7 mouse cellular contexts compared by ENCODE assay signal in the genomic region with DNA sequence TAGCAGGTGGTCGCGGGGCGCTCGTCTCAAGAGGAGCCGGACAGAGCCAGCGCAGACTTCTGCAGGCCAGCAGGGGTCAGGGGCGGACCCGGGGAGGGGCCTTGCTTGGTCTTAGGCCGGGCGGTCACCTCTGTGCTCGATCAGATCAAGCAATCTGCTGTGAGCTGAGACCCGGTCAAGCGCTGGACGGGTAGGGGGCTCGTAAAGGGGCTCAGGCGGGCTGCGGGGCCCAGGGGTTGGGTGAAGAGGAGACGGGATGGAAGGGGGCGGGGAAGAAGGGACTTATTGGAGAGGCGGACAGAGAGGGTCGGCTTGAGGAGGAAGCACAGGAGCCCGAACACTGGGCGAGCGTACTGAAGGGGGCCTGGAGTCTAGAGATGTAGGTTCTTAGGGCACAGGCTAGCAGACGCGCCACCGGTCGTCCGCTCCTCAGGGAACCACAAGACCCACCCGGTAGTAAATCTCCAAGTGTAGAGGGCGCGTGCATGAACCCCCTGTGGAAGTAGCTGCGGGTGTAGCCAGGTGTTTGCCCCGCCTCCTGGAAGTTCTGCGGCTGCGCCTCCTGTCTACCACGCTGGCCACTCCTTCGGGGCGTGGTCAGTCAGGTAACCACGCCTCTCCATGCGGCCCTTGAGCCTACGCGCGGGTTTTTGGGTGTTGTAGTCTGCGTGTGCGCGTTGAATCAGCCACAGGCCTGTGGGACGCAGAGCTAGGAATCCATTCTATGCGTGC. TPM values are rescaled to one million over a fixed set of nuclear protein-coding genes. Genes with fewer than 3 reads are reported as not detected.
DNase-seq lines count a peak whose midpoint lies in the region; ATAC-seq lines count a peak whose summit lies in the region.

No protein-coding gene starts in this region.

- H3K9ac ChIP-seq in embryonic facial prominence, embryonic 11.5 days (replicated peaks; ENCODE audit: low read length) = peak overlapping the region; percentile 66
- peak overlapping the region; percentile 74 for H3K9ac ChIP-seq in midbrain, embryonic 13.5 days (replicated peaks)

- peak; percentile 96 for DNase-seq in adrenal gland, postnatal 14 days
- DNase-seq in embryonic facial prominence, embryonic 11.5 days (ENCODE audit: low spot score) = peak; percentile 99
- peak; percentile 95 for DNase-seq in kidney, adult 11 months
- DNase-seq in limb, embryonic 10.5 days (ENCODE audit: low spot score) = peak; percentile 92
- DNase-seq in spleen, adult 12 weeks (ENCODE audit: low spot score) = peak; percentile 89

- no peaks in the 10 kb centered on the region for H3K4me1 ChIP-seq in embryonic facial prominence, embryonic 11.5 days (ENCODE audit: control insufficient read depth, insufficient read depth, low read length)
- peaks cover 35% of the 10 kb centered on the region for H3K4me1 ChIP-seq in limb, embryonic 10.5 days
- H3K4me1 ChIP-seq in midbrain, embryonic 13.5 days (replicated peaks) = peaks cover 25% of the 10 kb centered on the region

- no peaks in the 10 kb centered on the region for H3K36me3 ChIP-seq in embryonic facial prominence, embryonic 11.5 days (replicated peaks; ENCODE audit: control insufficient read depth, insufficient read depth, low read depth, low read length)
- H3K36me3 ChIP-seq in limb, embryonic 10.5 days = peaks cover 17% of the 10 kb centered on the region
- peaks cover 5% of the 10 kb centered on the region; the same call in 1 of the 2 replicates for H3K36me3 ChIP-seq in midbrain, embryonic 13.5 days

- no peaks in the 10 kb centered on the region for H3K27me3 ChIP-seq in embryonic facial prominence, embryonic 11.5 days (ENCODE audit: control insufficient read depth, insufficient read depth, low read length)
- H3K27me3 ChIP-seq in limb, embryonic 10.5 days (ENCODE audit: low read depth, poor library complexity, severe bottlenecking) = peaks cover 13% of the 10 kb centered on the region
- 0 out of 2 replicates have a peak, but pooled peaks cover 5% of the 10 kb centered on the region for H3K27me3 ChIP-seq in midbrain, embryonic 13.5 days

- no peaks in the 10 kb centered on the region for H3K9me3 ChIP-seq in embryonic facial prominence, embryonic 11.5 days (replicated peaks; ENCODE audit: control insufficient read depth, low read length)
- H3K9me3 ChIP-seq in limb, embryonic 10.5 days (replicated peaks) = no peaks in the 10 kb centered on the region
- no peaks in the 10 kb centered on the region for H3K9me3 ChIP-seq in midbrain, embryonic 13.5 days

- H3K4me3 ChIP-seq in embryonic facial prominence, embryonic 11.5 days (ENCODE audit: low read depth, low read length) = peak overlapping the region; percentile 59
- H3K4me3 ChIP-seq in limb, embryonic 10.5 days = peak overlapping the region; percentile 80
- peak overlapping the region; percentile 67 for H3K4me3 ChIP-seq in midbrain, embryonic 13.5 days (replicated peaks)

- WGBS in embryonic facial prominence, embryonic 11.5 days = under 1% methylated on average over 49 of the region's 49 CpGs
- WGBS in limb, embryonic 10.5 days = under 1% methylated on average over 49 of the region's 49 CpGs
- WGBS in midbrain, embryonic 13.5 days = under 1% methylated on average over 49 of the region's 49 CpGs

- peak; percentile 87 for ATAC-seq in embryonic facial prominence, embryonic 11.5 days (replicated peaks; ENCODE audit: insufficient number of reproducible peaks, low FRiP score, low TSS enrichment, low read depth)
- ATAC-seq in granulocyte monocyte progenitor cell, adult 5-6 weeks (replicated peaks; ENCODE audit: poor library complexity, severe bottlenecking) = peak; percentile 87
- peak; percentile 93 for ATAC-seq in midbrain, embryonic 13.5 days

- H3K27ac ChIP-seq in embryonic facial prominence, embryonic 11.5 days (replicated peaks; ENCODE audit: low read depth, low read length) = 0 out of 2 replicates have a peak overlapping the region, but pooled peaks have one; percentile 22
- H3K27ac ChIP-seq in limb, embryonic 10.5 days = peak overlapping the region; percentile 90
- H3K27ac ChIP-seq in midbrain, embryonic 13.5 days = peak overlapping the region; percentile 74

- H3K4me2 ChIP-seq in embryonic facial prominence, embryonic 11.5 days (ENCODE audit: low read depth, low read length) = peak overlapping the region; percentile 87
- peak overlapping the region; percentile 83 for H3K4me2 ChIP-seq in midbrain, embryonic 13.5 days (replicated peaks)

RNA-seq across cellular contexts. Expression of a gene that starts 0.7 kb away (rescaled TPM):
- 21.3 and 24.2 TPM in 2 replicates for total RNA-seq in adrenal gland, postnatal 14 days (2021)
- 23.5 and 26.2 TPM in 2 replicates for polyA plus RNA-seq in embryonic facial prominence, embryonic 11.5 days (2014; fragmentation: Nextera tagmentation; extraction: Ambion mirVana)
- total RNA-seq in granulocyte monocyte progenitor cell, adult 5-6 weeks (2014; fragmentation: Nextera tagmentation) = 43.5 and 50.8 TPM in 2 replicates
- 26.0 and 27.2 TPM in 2 replicates for total RNA-seq in granulocyte monocyte progenitor cell, adult 5-6 weeks (2017)
- 42.4 and 47.2 TPM in 2 replicates for polyA plus RNA-seq in limb, embryonic 10.5 days (2016; fragmentation: Nextera tagmentation; extraction: Ambion mirVana)
- polyA plus RNA-seq in midbrain, embryonic 13.5 days (2015; fragmentation: Nextera tagmentation; extraction: Ambion mirVana) = 33.0 and 35.8 TPM in 2 replicates

Comparison
In these comparisons a context has a peak if more than half of its experiments do, and no peak if none do; other contexts are left out.
1. Peak in every context shown above with its lines: DNase-seq, ATAC-seq, H3K4me3 ChIP-seq and H3K27ac ChIP-seq.
2. H3K27ac ChIP-seq: peak in every context shown above with its lines; median percentile 90 in limb, embryonic 10.5 days; 74 in midbrain, embryonic 13.5 days; 22 in embryonic facial prominence, embryonic 11.5 days.